Mouse (Mus musculus) hindbrain, embryonic 16.5 days (tissue): Measurements from ENCODE around the gene Sstr1. TPM values are rescaled to one million over a fixed set of nuclear protein-coding genes. Genes with fewer than 3 reads are reported as not detected.

Experiments used
- ATAC-seq: fragments of 200-750 bp; cut with Nextera tagmentation; 2 replicates; pipeline ENCODE4 v1.8.0; 2017; ENCODE audit warnings: moderate TSS enrichment, moderate library complexity
- H3K27ac ChIP-seq: fragments of 300-500 bp; sonication (generic); 2 replicates; pipeline ENCODE4 v1.5.1; 2014; ENCODE audit warnings: low read depth, mild to moderate bottlenecking, control low read depth, low read length, moderate library complexity
- H3K27me3 ChIP-seq: fragments of 300-500 bp; sonication (generic); replicated peaks from 2 replicates; pipeline ENCODE4 v1.6.1; 2014; ENCODE audit warnings: low read length; ENCODE audit not compliant: control insufficient read depth, insufficient read depth
- H3K36me3 ChIP-seq: fragments of 300-500 bp; sonication (generic); 2 replicates; pipeline ENCODE4 v1.6.1; 2014; ENCODE audit warnings: mild to moderate bottlenecking, low read length, moderate library complexity, mixed read lengths; ENCODE audit not compliant: control insufficient read depth, insufficient read depth
- H3K4me1 ChIP-seq: fragments of 300-500 bp; sonication (generic); 2 replicates; pipeline ENCODE4 v1.6.1; 2014; ENCODE audit warnings: low read depth, low read length; ENCODE audit not compliant: control insufficient read depth, insufficient read depth
- H3K4me2 ChIP-seq: fragments of 300-500 bp; sonication (generic); 2 replicates; pipeline ENCODE4 v1.6.1; 2014; ENCODE audit warnings: mild to moderate bottlenecking, low read length, control low read depth, moderate library complexity
- H3K4me3 ChIP-seq: fragments of 300-500 bp; sonication (generic); 2 replicates; pipeline ENCODE4 v1.5.1; 2014; ENCODE audit warnings: mild to moderate bottlenecking, low read length, control low read depth, moderate library complexity
- H3K9ac ChIP-seq: fragments of 300-500 bp; sonication (generic); 2 replicates; pipeline ENCODE4 v1.6.1; 2014; ENCODE audit warnings: low read depth, mild to moderate bottlenecking, control low read depth, low read length, moderate library complexity
- H3K9me3 ChIP-seq: fragments of 300-500 bp; sonication (generic); 2 replicates; pipeline ENCODE4 v1.6.1; 2014; ENCODE audit warnings: mild to moderate bottlenecking, low read length, moderate library complexity; ENCODE audit not compliant: control insufficient read depth
- WGBS: fragments of 180-500 bp; shearing (Covaris S2); extraction: QIAGEN DNeasy Blood & Tissue Kit; methylation state at CpG from one replicate; pipeline ENCODE4 v1.1.7; 2014; 5-methylcytosine and 5-hydroxymethylcytosine counted together
- polyA plus RNA-seq: library from polyadenylated mRNA; unstranded; fragments of >200 nt; fragmentation: Nextera tagmentation; extraction: Ambion mirVana; gene quantifications from 2 replicates; pipeline ENCODE4 v1.2.1, GENCODE M21; 2015

Sstr1 gene
- polyA plus RNA-seq, 1 experiment from 2014 or later, result 23.7 TPM

DNA sequence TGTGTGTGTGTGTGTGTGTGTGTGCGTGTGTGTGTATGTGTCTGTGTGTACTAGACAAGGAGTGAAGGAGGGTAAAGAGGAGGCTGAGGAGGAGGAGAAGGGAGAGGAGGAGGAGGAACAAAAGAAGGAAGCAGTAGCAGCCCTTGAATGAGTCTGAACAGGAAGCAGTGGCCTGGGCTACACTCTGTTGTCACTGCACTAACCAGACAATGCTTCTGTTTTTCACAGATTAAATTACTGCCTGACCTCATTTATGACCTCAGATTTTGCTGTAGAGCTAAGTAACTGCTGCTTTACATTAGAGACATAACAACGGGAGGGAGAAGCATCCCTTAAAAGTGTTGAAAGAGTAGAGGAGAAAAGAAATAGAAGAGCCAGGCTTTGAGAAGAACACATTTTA, 4.6 kb downstream of the Sstr1 start:
- peaks cover 3% of the 10 kb centered on the region for H3K27me3 ChIP-seq
- no peaks in the 10 kb centered on the region for H3K36me3 ChIP-seq
- no peak overlapping the region for H3K4me3 ChIP-seq
- no peaks in the 10 kb centered on the region for H3K9me3 ChIP-seq
- peaks cover 23% of the 10 kb centered on the region for H3K4me1 ChIP-seq
- no peak for ATAC-seq
- peak overlapping the region; percentile 19; the same call in 1 of the 2 replicates for H3K4me2 ChIP-seq
- no peak overlapping the region for H3K9ac ChIP-seq
- no peak overlapping the region for H3K27ac ChIP-seq
- 52% methylated on average over 2 of the region's 2 CpGs for WGBS

DNA sequence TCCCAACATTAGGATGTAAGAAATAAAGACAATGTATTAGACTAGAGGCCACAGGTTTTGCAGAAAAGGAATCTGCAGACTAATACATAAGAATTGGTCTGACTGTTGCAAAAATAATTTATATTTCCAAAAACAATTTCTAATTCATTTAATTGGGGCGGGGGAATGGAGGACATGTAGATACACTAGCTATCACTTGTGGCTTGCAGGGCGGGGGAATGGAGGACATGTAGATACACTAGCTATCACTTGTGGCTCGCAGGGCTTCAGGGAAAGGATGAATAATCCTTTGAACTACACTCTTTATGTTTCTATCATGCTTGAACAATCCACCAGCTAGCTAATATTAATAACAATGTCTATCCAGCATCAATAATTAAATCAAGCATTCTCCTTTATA, 7.5 kb downstream of the Sstr1 start:
- Histone ChIP-seq H3K4me3 (no peak overlapping the region), H3K4me2 (no peak overlapping the region), H3K9me3 (no peaks in the 10 kb centered on the region), H3K27ac (no peak overlapping the region), H3K36me3 (no peaks in the 10 kb centered on the region), H3K4me1 (peaks cover 5% of the 10 kb centered on the region), H3K27me3 (no peaks in the 10 kb centered on the region), H3K9ac (no peak overlapping the region)
- WGBS, result 92% methylated on average over 3 of the region's 3 CpGs
- no peak for ATAC-seq

DNA sequence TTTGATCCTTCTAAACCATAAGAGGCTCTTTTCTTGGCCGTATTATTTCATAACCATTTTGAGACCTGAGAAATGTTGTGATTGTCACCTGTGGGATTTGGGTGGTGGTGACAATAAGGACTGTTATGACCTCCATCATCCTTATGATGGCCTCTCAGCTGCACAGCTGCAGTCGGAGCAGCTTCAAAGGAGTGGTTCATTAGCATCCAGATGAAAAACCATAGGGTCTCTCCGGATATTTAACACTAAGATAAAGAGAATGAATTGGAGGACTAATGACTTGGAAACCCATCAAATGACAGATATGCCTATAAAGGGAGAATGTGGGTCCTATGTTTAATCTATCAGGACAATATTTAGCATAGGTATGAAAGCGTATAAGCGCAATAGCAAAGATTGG, 14.1 kb downstream of the Sstr1 start:
- H3K4me2 ChIP-seq, result no peak overlapping the region
- H3K27ac ChIP-seq, result no peak overlapping the region
- no peak for ATAC-seq
- no peaks in the 10 kb centered on the region for H3K36me3 ChIP-seq
- H3K9ac ChIP-seq, result no peak overlapping the region
- H3K4me1 ChIP-seq, result no peaks in the 10 kb centered on the region
- no peaks in the 10 kb centered on the region for H3K27me3 ChIP-seq
- WGBS, result 70% methylated on average over 5 of the region's 5 CpGs
- no peak overlapping the region for H3K4me3 ChIP-seq
- no peaks in the 10 kb centered on the region for H3K9me3 ChIP-seq

DNA sequence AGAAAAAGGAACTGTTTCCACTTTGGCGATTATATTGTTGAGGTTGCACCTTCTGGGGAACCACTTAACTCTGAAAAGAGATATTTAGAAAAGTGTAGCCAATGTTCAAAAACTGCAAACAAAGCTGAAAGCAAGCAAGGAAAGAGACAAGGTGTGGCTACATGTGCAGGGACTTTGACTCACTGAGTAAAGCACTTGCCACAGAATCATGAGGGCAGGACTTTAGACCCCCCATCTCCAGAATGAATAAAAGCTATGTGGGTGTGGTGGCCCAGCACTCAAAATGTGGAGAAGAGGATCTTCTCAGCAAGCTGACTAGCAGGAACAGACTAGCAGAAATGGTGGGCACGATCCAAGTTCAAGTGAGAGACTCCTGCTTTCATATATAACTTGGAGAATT, 20.9 kb downstream of the Sstr1 start:
- Histone ChIP-seq H3K9me3 (no peaks in the 10 kb centered on the region), H3K27me3 (no peaks in the 10 kb centered on the region), H3K4me2 (no peak overlapping the region), H3K4me1 (no peaks in the 10 kb centered on the region), H3K9ac (no peak overlapping the region), H3K27ac (no peak overlapping the region), H3K36me3 (no peaks in the 10 kb centered on the region), H3K4me3 (no peak overlapping the region)
- WGBS, result 92% methylated on average over 2 of the region's 2 CpGs
- no peak for ATAC-seq

DNA sequence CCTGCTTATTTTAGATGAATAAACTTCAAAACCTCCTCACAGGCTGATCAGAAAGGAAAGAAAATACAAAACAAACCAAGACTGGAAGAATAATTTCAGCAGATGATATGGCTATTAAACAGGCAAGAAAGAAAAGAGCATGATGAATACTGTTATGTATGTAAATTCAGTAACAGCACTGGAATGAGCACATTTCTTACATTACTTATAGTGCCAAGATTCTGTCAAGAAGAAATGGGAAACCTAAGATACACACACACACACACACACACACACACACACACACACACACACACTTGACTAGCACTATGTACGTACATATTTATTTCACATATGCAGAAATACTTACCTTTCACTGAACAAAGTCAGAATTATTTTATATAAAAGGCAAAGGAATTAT, 40.3 kb downstream of the Sstr1 start:
- Histone ChIP-seq H3K27me3 (no peaks in the 10 kb centered on the region), H3K4me2 (no peak overlapping the region), H3K36me3 (no peaks in the 10 kb centered on the region), H3K4me3 (no peak overlapping the region), H3K9me3 (no peaks in the 10 kb centered on the region), H3K4me1 (no peaks in the 10 kb centered on the region), H3K27ac (no peak overlapping the region), H3K9ac (no peak overlapping the region)
- 100% methylated on average over 1 of the region's 1 CpGs for WGBS
- ATAC-seq, result no peak

Other genes starting within 250 kb of the Sstr1 start
- 6.8 and 8.3 TPM in 2 replicates for gene Clec14a, start 57.5 kb downstream of the Sstr1 start, polyA plus RNA-seq